Mouse (Mus musculus) mouse trophoblast stem cell (cell line): ENCODE measurements at regions not wholly inside any gene's neighbourhood (a gene's known extent, or its start where the extent isn't known, plus 50 kb on each side); places are given as distances from the start of the nearest gene placed in this dataset.

Experiments used
- in situ Hi-C, 2 experiments: fragments of 300-500 bp; cut with MseI, MboI; formaldehyde crosslinking; loops; 2 replicates in 1 of 2; 3 replicates in 1 of 2; pipeline ENCODE4 v1.15.1; 2025

DNA sequence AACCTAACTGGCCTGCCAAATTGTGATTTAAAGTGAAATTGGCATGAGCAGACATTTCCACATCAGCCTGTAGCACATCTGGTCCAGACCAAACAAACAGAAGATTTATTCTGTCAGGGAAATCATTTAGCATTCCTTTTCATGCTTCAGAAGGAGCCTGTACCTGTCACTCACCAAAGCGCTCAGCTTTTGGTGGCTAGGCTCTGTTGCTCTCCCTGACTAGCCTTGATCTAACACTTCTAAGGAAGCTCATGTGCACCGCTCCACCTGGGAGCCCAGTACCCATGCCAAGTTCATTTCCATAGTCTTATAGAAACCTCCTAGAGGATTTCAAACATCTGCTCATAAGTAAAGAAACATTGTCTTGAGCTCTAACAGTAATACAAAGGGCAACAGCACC lies 253.8 kb upstream of the Tfap2d start:
- in situ Hi-C loops = no loop called here

DNA sequence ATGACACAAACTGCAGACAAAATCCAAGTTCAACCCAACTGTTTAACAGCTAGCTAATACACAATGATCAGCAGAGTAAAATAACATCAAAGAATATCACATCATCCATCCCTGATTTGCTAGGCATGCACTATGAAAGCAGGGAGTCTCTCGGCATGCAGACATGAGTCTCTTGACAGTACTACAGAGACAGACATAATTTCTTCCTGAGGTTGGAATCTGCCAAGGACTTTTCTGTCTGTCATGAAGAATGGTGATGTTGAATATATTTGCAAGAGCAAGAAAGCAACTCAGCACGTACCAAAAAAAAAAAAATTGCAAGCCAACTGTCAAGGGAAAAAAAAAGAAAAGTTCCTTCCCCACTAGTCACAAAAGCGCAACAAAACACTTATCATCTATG lies 245.4 kb upstream of the Tfap2d start:
- in situ Hi-C loops = no loop called here

DNA sequence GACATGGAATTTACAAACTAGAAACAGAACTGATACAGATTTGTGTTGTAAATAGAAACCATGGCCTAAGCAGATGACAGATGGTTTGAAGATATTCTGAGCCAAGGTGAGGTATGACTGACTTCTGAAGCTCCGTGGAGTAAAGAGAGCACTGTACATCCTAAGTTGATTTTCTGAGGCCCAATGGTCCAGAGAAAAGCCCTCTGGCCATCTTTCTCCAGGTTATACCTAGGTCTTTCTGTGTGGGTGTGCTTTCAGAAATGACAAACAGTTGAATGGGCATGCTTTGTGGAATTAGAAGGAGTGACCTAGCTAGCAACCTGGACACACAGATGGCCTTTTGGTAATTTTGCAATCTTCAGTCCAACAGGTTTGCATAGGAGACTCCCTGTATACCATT lies 199.6 kb upstream of the Tfap2d start:
- in situ Hi-C loops = no loop called here

DNA sequence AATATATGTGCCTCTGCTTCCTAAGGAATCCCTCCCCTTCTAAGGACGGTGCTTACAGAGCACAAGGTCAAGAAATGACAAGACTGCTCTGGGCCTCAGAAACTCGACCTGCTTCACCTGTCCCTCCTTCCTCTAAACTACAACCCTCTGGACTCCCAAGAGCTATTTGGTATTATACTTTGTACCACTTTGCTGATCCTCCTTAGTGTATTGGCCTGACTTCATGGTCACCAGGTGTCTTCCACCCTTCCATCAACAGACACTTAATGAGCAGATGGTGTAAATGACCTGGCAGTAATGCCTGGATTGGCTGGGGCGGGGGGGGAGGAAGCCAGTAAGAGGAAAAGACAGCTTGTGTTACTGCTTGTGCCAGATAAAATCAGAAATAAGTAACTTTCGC lies 199.1 kb upstream of the Tfap2d start:
- in situ Hi-C loops = no loop called here

DNA sequence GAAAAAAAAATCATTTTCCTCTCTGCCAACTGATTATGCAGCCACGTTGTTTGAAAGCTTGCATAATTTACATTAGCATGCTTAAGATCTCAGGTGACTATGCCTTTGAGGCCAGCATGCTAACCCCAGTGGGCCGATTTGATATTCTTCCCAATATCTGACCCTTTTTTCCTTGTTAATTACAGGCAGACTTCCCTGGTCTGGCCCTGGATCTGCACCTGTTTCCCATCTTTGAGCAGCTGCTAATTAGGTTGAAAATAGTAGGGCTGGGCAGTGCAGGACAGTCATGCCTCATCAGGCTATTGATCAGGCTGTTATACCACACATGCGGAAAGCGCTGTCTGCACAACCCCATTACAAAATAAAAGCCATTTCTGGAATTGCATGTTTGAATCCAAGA lies 191.2 kb upstream of the Tfap2d start:
- in situ Hi-C loops = no loop called here

DNA sequence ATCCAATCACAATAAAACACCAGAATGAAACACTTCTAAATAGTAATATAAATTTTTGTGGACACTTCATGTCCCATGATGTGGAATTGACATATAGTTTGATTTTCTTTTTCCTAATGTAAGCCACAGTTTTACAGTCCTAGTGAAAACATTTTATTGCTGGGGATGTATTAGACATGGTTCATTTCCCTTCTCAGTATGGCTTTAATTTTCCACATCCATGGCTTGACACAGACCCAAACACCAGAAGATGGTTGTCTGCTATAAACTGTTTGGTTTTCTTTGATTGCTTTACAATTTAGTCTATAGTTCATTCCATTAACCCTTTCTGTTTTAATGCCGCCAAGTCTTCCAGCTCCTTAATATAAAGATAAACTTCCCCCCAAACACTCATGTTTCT lies 146.5 kb upstream of the Tfap2d start:
- in situ Hi-C loops = no loop called here

DNA sequence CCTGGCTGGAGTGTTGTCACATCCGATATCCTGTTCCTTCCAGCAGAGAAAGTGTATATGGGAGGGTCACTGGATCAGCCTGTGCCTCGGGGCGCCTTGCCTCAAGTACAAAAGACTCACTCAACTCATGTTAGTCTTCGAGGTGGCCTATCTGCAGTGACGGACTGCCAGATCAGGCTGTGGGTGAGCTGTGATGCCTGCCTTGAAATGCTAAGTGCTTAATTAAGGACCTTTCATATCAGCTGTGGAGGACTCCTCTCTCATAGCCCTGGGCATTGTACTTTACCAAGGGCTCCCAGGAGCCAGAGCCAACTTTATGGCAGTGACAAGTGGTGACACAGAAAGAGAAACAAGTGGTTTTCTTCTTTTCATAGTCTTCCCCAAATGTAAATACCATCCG lies 145.8 kb upstream of the Tfap2d start:
- in situ Hi-C loops = no loop called here

DNA sequence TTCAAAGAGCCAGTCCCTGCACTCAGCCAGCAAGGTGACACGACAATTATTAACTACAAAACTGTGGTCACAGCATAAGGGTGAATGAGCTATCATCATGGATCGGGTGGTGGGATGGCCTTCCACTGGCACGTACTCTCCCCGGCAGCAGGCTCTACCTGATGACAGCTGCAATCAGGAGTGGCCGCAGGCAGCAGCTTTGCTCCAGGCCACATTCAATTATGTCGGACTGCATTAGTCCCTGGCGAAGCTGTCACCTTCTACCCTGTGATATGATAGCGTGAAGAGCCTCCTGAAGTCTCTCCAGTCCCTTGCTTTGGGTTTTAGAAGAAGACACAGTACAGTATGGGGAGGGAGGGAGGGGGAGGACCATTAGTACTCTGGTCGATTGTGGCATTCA lies 141.4 kb upstream of the Tfap2d start:
- in situ Hi-C loops = no loop called here

DNA sequence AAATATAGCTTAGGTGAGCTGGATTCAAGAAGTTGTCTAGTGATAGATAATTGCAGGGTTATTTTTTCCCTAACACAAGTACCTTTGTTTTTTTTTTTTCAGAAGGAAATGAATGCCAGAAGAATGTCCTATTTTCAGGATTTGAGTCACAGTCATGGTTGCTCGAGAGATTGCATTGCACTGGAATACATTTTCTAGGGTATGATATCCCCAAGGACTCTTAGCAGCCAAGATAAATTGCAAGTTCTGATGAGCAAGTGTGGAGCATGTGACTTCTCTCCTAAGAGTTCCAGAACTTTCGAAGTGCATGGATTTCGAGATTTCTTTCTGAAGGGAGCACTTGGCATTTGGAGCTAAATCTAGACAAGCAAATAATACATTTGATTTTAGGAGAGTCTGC lies 140.9 kb upstream of the Tfap2d start:
- in situ Hi-C loops = no loop called here

DNA sequence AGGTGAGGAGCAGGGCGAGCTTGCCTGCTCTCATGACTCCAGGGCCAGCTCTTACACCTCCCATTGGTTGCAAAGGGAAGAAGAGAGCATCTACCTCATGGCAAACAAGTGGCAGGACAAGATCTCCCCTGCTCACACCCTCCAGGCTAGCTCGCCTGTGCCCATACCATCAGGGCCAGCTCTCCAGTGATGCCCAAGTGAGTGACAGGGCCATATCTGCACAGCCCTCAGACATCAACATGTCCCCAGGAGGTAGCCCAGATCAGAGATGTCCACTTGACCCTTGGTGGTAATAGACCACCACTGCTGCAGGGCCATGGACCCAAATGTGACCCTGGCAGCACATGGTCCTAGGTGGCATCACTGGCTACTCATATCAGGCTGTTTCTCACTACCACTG lies 133.9 kb upstream of the Tfap2d start:
- in situ Hi-C loops = no loop called here

DNA sequence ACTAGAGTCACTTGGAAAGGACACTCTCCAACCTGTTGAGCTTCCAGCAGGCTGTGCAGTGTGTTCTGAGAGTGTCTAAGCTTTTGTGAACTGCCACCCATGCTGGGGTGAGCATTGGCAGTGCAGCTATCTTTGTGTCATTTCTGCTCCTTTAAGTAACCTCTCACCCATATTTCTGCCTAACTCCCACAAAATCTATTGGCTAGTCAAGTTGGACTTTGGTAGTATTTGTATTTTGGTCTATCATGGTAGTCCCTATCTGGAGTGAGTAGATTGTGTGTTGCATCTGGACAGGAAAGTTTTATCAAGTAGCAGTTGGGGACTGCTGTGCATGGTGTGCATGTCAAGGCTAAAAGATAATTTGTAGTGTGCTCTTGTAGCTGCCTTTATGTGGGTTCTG lies 132.6 kb upstream of the Tfap2d start:
- in situ Hi-C loops = loop anchor here (10.0 kb wide), 1 partner anchor 605 kb away; no protein-coding TSS in a partner anchor

DNA sequence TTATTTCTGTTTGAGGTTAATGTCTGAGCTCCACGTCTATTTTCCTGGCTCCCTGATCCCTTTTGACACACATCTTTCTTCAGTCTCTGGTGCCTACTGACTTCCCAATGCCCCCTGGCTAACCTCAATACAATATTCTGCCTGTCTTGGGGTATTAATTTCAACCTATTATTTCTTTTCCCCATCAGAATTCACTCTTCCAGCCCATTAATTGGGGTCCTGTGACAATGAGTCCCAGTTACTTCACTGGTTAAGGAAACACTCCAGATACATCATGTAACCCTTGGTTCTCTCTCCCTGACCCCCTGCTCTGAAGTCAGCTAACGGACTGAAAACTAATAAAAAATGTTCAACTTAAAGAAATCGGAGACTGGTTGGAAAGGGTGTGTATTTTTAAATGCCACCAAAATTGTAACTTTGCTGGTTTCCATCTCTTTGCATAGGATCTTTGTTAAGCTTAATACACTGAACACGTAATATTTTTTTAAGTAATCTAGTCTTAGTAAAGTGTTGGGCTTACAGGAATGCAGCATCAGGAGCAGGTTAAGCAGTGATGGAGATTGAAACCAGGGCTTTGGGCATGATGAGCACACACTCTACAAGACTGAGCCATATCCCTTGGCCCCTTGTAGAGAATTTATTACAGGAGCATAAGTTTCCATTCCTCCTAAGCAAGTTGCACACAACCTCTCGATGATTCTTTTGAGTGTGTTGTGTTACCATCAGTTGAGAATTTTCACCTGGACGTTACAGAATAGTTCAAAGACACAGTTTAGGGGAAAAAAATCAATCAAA lies 128.8 kb upstream of the Tfap2d start:
- in situ Hi-C loops = loop anchor here (10.0 kb wide), 1 partner anchor 609 kb away; no protein-coding TSS in a partner anchor

DNA sequence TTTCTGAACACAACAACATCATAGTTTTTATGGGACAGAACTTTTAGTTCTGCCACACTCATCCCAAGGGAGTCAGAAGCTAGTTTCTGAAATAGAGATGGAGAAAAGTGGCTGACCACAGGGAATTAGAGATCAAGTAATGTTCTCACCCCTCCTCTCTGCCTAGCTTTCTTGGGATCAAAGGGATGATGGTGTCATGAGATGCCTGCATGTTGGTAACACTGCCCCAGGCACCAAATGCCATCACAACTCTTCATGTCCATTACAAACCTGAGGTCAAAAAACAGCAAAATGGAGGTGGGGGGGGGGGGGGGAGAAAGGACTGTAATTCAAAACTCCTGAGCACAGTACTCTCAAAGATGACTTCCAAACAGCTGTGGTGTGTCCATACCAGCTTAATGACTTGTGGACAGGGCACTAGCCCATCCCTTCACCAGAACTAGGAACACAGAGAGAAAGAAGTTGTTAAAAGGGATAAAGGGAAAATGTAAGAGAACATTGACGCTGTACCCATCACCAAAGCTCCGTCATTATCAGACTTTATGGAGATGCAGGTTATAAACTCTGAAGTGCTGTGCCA lies 127.9 kb upstream of the Tfap2d start:
- in situ Hi-C loops = loop anchor here (10.0 kb wide), 1 partner anchor 610 kb away; no protein-coding TSS in a partner anchor

DNA sequence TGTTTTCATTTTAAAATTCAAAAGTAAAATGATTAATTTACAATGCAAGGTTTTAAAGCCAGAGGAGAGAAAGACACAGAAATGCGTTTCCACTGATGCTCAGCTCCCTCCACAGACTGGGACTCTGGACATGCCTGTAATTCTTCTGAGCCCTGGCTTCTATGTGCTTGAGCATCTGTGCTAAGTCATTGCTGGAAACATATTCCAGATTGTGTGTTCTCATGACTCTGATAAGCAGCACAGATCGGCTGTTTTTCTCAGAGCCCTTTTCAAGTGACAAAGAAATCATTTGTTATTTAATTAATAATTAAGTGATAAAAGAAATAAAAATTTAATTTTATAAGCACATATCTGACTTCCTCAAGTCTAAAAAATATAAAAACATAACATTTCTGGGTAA lies 127.3 kb upstream of the Tfap2d start:
- in situ Hi-C loops = loop anchor here (10.0 kb wide), 1 partner anchor 611 kb away; no protein-coding TSS in a partner anchor

DNA sequence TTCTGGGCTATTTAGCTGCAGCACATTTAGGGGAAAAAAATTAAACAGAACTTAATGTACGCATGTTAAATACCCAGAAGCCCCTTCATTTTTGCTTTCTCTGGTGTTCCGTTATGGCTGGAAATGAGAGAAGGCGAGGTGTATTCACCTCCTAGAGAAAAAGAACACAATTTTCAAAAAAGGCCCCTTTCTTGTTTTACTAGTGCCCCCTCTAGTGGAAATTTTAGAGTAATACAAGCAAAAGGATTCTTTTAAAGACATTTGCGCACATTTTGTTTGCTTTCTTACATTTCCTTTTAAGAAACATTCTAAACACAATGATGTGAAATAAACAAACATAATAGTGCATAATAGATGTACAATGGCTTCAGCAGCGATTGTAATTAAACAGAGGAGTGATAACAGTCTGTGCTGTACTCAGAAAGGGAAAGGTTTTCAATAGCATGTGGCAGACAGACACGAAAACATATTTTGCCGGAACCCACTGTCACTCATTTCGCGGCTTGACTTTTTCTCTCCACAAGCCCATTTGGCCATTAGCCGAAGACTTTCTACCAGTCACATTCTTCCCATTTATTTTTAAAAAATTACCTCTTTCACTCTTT lies 126.0 kb upstream of the Tfap2d start:
- in situ Hi-C loops = loop anchor here (10.0 kb wide), 1 partner anchor 612 kb away; no protein-coding TSS in a partner anchor

DNA sequence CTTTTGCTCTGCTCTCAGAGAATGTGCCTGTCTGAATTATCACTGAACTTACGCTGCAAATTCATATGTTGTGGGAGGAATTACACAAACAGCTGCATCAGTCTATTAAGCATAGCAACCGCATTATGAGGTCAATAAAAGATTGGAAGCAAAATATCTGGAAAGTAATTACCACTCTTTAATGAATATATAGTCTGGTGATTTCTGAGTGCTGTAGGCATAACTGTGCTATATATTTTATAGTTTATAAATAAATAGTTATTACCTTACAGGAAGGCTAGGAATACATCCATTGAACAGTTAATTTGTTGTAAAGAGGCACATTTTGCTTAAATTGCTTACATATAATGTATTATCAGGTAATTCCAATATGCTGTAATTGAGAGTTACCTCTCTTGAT lies 123.7 kb upstream of the Tfap2d start:
- in situ Hi-C loops = loop anchor here (10.0 kb wide), 1 partner anchor 614 kb away; no protein-coding TSS in a partner anchor

DNA sequence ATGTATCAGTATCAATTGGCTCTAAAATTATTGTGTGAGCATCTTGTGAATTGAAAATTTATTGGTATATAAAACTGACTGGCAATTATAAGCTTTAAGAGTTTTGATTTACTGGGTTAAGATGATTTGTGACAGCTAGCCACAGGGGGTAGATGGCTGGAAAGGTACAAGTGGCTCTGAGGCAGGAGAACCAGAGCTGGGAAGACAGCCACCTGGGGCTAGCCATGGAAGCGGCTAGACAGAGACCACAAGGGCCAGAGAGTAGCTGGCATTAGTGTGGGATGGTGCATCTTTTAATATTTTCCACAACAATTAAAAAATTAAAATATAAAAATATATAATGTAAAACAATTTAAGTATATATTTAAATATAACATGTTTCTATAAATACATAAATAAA lies 86.0 kb upstream of the Tfap2d start:
- in situ Hi-C loops = no loop called here
